Mouse (Mus musculus) embryonic fibroblast, embryonic 13.5 days (primary cell): ENCODE results near the gene Dtnb.

Experiments
- CTCF ChIP-seq: IDR thresholded peaks from 2 replicates; pipeline ENCODE4 v1.5.1; 2011; ENCODE audit warnings: mild to moderate bottlenecking, control low read depth, low read length, moderate library complexity, borderline replicate concordance; ENCODE audit not compliant: insufficient read depth
- POLR2A ChIP-seq: IDR thresholded peaks from 2 replicates; pipeline ENCODE4 v1.6.1; 2011; ENCODE audit warnings: low read depth, mild to moderate bottlenecking, control low read depth, low read length, moderate library complexity

DNA sequence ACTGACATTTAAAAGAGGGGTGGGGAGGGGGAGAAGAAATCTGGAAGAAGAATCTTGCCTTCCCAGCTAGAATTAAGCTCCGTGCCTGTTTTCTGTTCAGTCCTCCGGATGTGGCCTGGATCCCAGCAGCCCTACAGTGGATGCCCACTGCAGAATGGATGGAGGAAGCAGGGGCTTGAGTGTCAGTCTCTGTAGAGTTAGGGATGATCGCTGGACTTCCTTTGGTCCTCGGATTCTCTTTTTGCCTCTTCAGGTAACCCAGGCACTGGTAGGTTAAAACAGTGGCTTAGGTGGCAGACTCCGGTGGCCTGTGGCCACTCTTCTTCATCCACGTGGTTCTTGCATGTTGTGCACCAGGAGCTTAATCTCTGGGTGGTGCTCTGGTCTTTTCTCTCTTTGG lies 1.2 kb downstream of the Dtnb start:
- no peak for TF ChIP-seq CTCF
- no peak for TF ChIP-seq POLR2A
